Mouse (Mus musculus): ENCODE results near the gene Tomm20. TPM values are rescaled to one million over a fixed set of nuclear protein-coding genes. Genes with fewer than 3 reads are reported as not detected.

The Tomm20 gene
- polyA plus RNA-seq, 1 experiment from 2014 or later = 329 TPM

DNA sequence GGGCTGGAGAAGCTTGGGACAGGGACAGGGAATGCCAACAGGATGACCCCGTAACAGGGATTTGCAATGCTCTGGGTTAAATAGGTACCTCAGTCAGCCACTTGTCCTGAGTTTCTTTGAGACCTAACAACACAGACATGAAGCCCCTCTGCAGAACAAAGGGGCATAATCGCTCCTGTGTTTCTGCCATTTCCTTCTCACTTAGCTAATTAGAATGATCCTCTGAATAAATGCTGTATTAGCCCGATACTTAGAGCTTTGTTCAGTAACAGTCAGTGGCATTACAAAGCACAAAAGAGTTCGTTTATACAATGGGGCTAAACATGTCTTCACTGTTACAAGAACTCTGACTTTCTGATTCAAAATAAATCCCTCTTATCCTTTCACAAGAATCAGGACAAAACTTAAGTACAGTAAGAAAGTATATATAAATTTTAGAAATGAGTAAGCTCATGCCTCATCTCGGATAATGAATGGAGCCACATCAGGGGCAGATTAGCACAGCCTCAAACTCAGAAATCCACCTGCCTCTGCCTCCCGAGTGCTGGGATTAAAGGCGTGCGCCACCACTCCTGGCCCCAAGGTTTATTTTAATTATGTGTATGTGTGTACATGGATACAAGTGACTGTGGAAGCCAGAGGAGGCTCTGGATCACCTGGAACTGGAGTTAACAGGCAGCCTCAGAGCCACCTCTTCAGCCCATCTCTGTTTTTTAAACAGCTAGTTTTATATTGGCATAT, 31.1 kb upstream of the Tomm20 start:
- H3K36me3 ChIP-seq (ENCODE audit: control insufficient read depth, insufficient read depth, low read length) = no peaks in the 10 kb centered on the region
- H3K4me2 ChIP-seq (ENCODE audit: low read depth, low read length) = no peak overlapping the region
- no peak overlapping the region for H3K27ac ChIP-seq (ENCODE audit: low read length)
- peaks cover 2% of the 10 kb centered on the region; the same call in 1 of the 2 replicates for H3K4me1 ChIP-seq (ENCODE audit: control insufficient read depth, insufficient read depth, low read length)
- no peaks in the 10 kb centered on the region for H3K9me3 ChIP-seq (ENCODE audit: control insufficient read depth, low read length)
- no peak overlapping the region for H3K4me3 ChIP-seq (ENCODE audit: low read length)
- no peak for ATAC-seq
- WGBS = 73% methylated on average over 8 of the region's 8 CpGs
- no peak overlapping the region for H3K9ac ChIP-seq (ENCODE audit: low read depth, low read length)
- H3K27me3 ChIP-seq (replicated peaks; ENCODE audit: control insufficient read depth, insufficient read depth, low read length) = no peaks in the 10 kb centered on the region

DNA sequence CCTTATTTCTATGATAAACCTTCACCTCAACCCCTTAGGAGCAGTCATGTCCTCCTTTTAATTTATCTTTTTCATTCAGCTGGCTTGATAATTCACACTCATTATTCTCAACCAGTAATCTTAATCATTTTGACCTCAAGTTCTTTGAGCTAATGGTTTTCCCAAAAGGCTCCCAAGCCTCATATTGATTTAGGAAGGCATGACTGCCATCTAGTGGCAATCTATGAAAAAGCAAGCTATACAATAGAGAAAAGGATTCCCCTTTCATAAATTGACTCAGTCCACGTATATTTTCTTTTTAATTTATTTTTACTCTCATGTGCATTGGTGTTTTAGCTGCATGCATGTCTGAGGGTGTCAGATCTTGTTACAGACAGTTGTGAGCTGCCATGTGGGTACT, 30.1 kb upstream of the Tomm20 start:
- Histone ChIP-seq H3K4me2 (ENCODE audit: low read depth, low read length) (no peak overlapping the region), H3K9me3 (ENCODE audit: control insufficient read depth, low read length) (no peaks in the 10 kb centered on the region), H3K4me1 (ENCODE audit: control insufficient read depth, insufficient read depth, low read length) (peaks cover 2% of the 10 kb centered on the region; the same call in 1 of the 2 replicates), H3K4me3 (ENCODE audit: low read length) (no peak overlapping the region), H3K9ac (ENCODE audit: low read depth, low read length) (no peak overlapping the region), H3K36me3 (ENCODE audit: control insufficient read depth, insufficient read depth, low read length) (no peaks in the 10 kb centered on the region), H3K27ac (ENCODE audit: low read length) (no peak overlapping the region), H3K27me3 (replicated peaks; ENCODE audit: control insufficient read depth, insufficient read depth, low read length) (no peaks in the 10 kb centered on the region)
- ATAC-seq = no peak
- WGBS = 15% methylated on average over 1 of the region's 1 CpGs

DNA sequence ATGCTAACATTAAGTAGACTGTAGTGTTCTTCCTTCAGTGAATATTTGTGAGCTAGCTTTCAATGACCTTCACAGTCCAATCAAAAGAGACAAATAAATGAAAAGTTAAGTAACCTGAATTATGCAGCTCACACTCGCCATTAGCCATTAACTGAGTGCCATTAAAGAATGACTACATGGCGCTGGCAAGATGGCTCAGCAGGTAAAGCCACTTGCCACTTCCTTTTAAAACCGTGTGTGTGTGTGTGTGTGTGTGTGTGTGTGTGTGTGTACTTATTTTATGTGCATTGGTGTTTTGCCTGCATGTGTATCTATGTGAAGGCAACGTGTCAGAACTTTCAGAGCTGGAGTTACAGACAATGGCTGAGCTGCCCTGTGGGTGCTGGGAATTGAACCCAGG, 28.9 kb upstream of the Tomm20 start:
- H3K4me3 ChIP-seq (ENCODE audit: low read length) = no peak overlapping the region
- peaks cover 3% of the 10 kb centered on the region; the same call in 1 of the 2 replicates for H3K4me1 ChIP-seq (ENCODE audit: control insufficient read depth, insufficient read depth, low read length)
- no peak overlapping the region for H3K4me2 ChIP-seq (ENCODE audit: low read depth, low read length)
- 75% methylated on average over 4 of the region's 4 CpGs for WGBS
- ATAC-seq = no peak
- no peak overlapping the region for H3K27ac ChIP-seq (ENCODE audit: low read length)
- H3K9me3 ChIP-seq (ENCODE audit: control insufficient read depth, low read length) = no peaks in the 10 kb centered on the region
- no peaks in the 10 kb centered on the region for H3K27me3 ChIP-seq (replicated peaks; ENCODE audit: control insufficient read depth, insufficient read depth, low read length)
- no peak overlapping the region for H3K9ac ChIP-seq (ENCODE audit: low read depth, low read length)
- H3K36me3 ChIP-seq (ENCODE audit: control insufficient read depth, insufficient read depth, low read length) = no peaks in the 10 kb centered on the region

GRCm38 (mm10) chr8:126973686-126974265, 28.1 kb upstream of the Tomm20 start:
- Histone ChIP-seq H3K4me1 (ENCODE audit: control insufficient read depth, insufficient read depth, low read length) (peaks cover 7% of the 10 kb centered on the region; the same call in 1 of the 2 replicates), H3K27ac (ENCODE audit: low read length) (peak overlapping the region; percentile 65), H3K27me3 (replicated peaks; ENCODE audit: control insufficient read depth, insufficient read depth, low read length) (no peaks in the 10 kb centered on the region), H3K4me3 (ENCODE audit: low read length) (no peak overlapping the region), H3K9me3 (ENCODE audit: control insufficient read depth, low read length) (no peaks in the 10 kb centered on the region), H3K9ac (ENCODE audit: low read depth, low read length) (no peak overlapping the region), H3K36me3 (ENCODE audit: control insufficient read depth, insufficient read depth, low read length) (no peaks in the 10 kb centered on the region), H3K4me2 (ENCODE audit: low read depth, low read length) (no peak overlapping the region)
- 50% methylated on average over 9 of the region's 9 CpGs for WGBS
- peak; percentile 41 for ATAC-seq

GRCm38 (mm10) chr8:126972649-126973048, 27.0 kb upstream of the Tomm20 start:
- H3K27me3 ChIP-seq (replicated peaks; ENCODE audit: control insufficient read depth, insufficient read depth, low read length) = no peaks in the 10 kb centered on the region
- no peak overlapping the region for H3K4me2 ChIP-seq (ENCODE audit: low read depth, low read length)
- H3K27ac ChIP-seq (ENCODE audit: low read length) = no peak overlapping the region
- no peaks in the 10 kb centered on the region for H3K9me3 ChIP-seq (ENCODE audit: control insufficient read depth, low read length)
- H3K36me3 ChIP-seq (ENCODE audit: control insufficient read depth, insufficient read depth, low read length) = no peaks in the 10 kb centered on the region
- 74% methylated on average over 2 of the region's 2 CpGs for WGBS
- no peak overlapping the region for H3K9ac ChIP-seq (ENCODE audit: low read depth, low read length)
- H3K4me1 ChIP-seq (ENCODE audit: control insufficient read depth, insufficient read depth, low read length) = peaks cover 7% of the 10 kb centered on the region; the same call in 1 of the 2 replicates
- no peak overlapping the region for H3K4me3 ChIP-seq (ENCODE audit: low read length)
- no peak for ATAC-seq

DNA sequence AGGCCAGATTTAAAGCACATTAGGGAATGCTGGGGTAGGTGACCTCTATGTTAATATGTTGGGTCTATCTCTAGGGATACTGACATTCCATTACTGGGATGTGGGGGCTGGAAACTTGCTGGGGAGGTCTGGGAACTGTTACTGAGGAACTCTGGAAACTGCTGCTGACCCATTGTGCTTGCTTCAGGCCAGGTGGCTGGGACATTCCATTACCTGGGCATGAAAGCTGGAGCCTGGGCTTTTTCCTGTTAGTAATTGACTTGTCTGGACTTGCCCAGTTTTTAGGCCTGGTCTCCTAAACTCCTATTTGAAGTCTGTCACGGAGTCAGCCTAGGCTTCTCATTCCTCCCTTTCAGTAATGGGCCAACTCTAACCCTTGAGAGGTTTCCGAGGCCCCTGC, 26.5 kb upstream of the Tomm20 start:
- no peak for ATAC-seq
- no peak overlapping the region for H3K9ac ChIP-seq (ENCODE audit: low read depth, low read length)
- H3K4me3 ChIP-seq (ENCODE audit: low read length) = no peak overlapping the region
- no peaks in the 10 kb centered on the region for H3K36me3 ChIP-seq (ENCODE audit: control insufficient read depth, insufficient read depth, low read length)
- no peak overlapping the region for H3K27ac ChIP-seq (ENCODE audit: low read length)
- H3K4me1 ChIP-seq (ENCODE audit: control insufficient read depth, insufficient read depth, low read length) = peaks cover 7% of the 10 kb centered on the region; the same call in 1 of the 2 replicates
- no peaks in the 10 kb centered on the region for H3K27me3 ChIP-seq (replicated peaks; ENCODE audit: control insufficient read depth, insufficient read depth, low read length)
- 81% methylated on average over 2 of the region's 2 CpGs for WGBS
- no peaks in the 10 kb centered on the region for H3K9me3 ChIP-seq (ENCODE audit: control insufficient read depth, low read length)
- H3K4me2 ChIP-seq (ENCODE audit: low read depth, low read length) = no peak overlapping the region

GRCm38 (mm10) chr8:126971314-126971664, 25.6 kb upstream of the Tomm20 start:
- peaks cover 7% of the 10 kb centered on the region; the same call in 1 of the 2 replicates for H3K4me1 ChIP-seq (ENCODE audit: control insufficient read depth, insufficient read depth, low read length)
- no peaks in the 10 kb centered on the region for H3K36me3 ChIP-seq (ENCODE audit: control insufficient read depth, insufficient read depth, low read length)
- peak overlapping the region; percentile 73 for H3K4me2 ChIP-seq (ENCODE audit: low read depth, low read length)
- peak overlapping the region; percentile 43; the same call in 1 of the 2 replicates for H3K27ac ChIP-seq (ENCODE audit: low read length)
- no peaks in the 10 kb centered on the region for H3K9me3 ChIP-seq (ENCODE audit: control insufficient read depth, low read length)
- ATAC-seq = no peak; the same call in 1 of the 2 replicates
- H3K9ac ChIP-seq (ENCODE audit: low read depth, low read length) = peak overlapping the region; percentile 83
- 12% methylated on average over 12 of the region's 13 CpGs for WGBS
- peak overlapping the region; percentile 79 for H3K4me3 ChIP-seq (ENCODE audit: low read length)
- H3K27me3 ChIP-seq (replicated peaks; ENCODE audit: control insufficient read depth, insufficient read depth, low read length) = no peaks in the 10 kb centered on the region

GRCm38 (mm10) chr8:126970579-126971313, 25.1 kb upstream of the Tomm20 start, which contains the start of gene Rbm34:
Gene Rbm34 (minus strand): TSS chr8:126971071.
- ATAC-seq = peak; percentile 96
- Histone ChIP-seq H3K4me2 (ENCODE audit: low read depth, low read length) (peak within 1 kb of the TSS; percentile 76), H3K4me1 (ENCODE audit: control insufficient read depth, insufficient read depth, low read length) (peaks cover 7% of the 10 kb centered on the region; the same call in 1 of the 2 replicates), H3K9ac (ENCODE audit: low read depth, low read length) (peak within 1 kb of the TSS; percentile 83), H3K36me3 (ENCODE audit: control insufficient read depth, insufficient read depth, low read length) (no peaks in the 10 kb centered on the region), H3K9me3 (ENCODE audit: control insufficient read depth, low read length) (no peaks in the 10 kb centered on the region), H3K27me3 (replicated peaks; ENCODE audit: control insufficient read depth, insufficient read depth, low read length) (no peaks in the 10 kb centered on the region), H3K27ac (ENCODE audit: low read length) (peak within 1 kb of the TSS; percentile 43; the same call in 1 of the 2 replicates), H3K4me3 (ENCODE audit: low read length) (peak within 1 kb of the TSS; percentile 79)
- under 1% methylated on average over 50 of the region's 50 CpGs for WGBS

DNA sequence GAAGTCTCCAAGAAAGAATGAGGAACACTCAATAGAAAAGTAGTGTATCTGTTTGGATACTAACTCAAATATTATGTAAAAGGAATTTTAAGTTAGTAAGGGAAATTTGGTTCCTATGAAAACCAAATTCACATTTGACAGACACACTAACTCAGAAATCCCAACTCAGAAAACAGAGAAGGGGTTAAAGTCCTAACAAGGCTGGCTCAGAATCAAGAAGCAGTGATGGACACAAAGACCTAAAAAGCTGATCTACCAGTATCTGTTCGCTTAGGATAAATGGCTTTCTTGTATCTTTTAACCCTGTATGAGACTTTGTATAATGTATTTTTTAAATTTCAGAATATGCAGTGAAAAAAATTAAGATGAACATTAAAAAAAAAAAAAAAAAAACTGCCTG, 23.9 kb upstream of the Tomm20 start:
- Histone ChIP-seq H3K27me3 (replicated peaks; ENCODE audit: control insufficient read depth, insufficient read depth, low read length) (no peaks in the 10 kb centered on the region), H3K4me2 (ENCODE audit: low read depth, low read length) (no peak overlapping the region; the same call in 1 of the 2 replicates), H3K27ac (ENCODE audit: low read length) (no peak overlapping the region), H3K4me3 (ENCODE audit: low read length) (no peak overlapping the region), H3K36me3 (ENCODE audit: control insufficient read depth, insufficient read depth, low read length) (no peaks in the 10 kb centered on the region), H3K9me3 (ENCODE audit: control insufficient read depth, low read length) (no peaks in the 10 kb centered on the region), H3K9ac (ENCODE audit: low read depth, low read length) (no peak overlapping the region), H3K4me1 (ENCODE audit: control insufficient read depth, insufficient read depth, low read length) (peaks cover 7% of the 10 kb centered on the region; the same call in 1 of the 2 replicates)
- no peak for ATAC-seq
- 84% methylated on average over 1 of the region's 1 CpGs for WGBS

Data from intestine, embryonic 16.5 days (tissue).